Mouse (Mus musculus): Measurements from ENCODE around the gene Sco1.
"Not testable (repeated sequence)": the region's sequence is repeated elsewhere in the genome, so short reads cannot be mapped to it uniquely, and the experiment has no call there.

Sco1 gene

GRCm38 (mm10) chr11:67052321-67052952 is at the start of gene Sco1, which contains the start of gene Adprm:
Gene Sco1 (plus strand): TSS chr11:67052670.
Gene Adprm (minus strand): TSS chr11:67052594.
- DNase-seq: peak; percentile 93 to 94

- DNase-seq: no peak
Observed at GRCm38 (mm10) chr11:67002911-67003310, 49.6 kb upstream of the Sco1 start.

GRCm38 (mm10) chr11:67007961-67008360 is 44.5 kb upstream of the Sco1 start:
- no peak for DNase-seq

GRCm38 (mm10) chr11:67008528-67008927 is 43.9 kb upstream of the Sco1 start:
- DNase-seq: no peak

GRCm38 (mm10) chr11:67010430-67010829 is 42.0 kb upstream of the Sco1 start:
- DNase-seq: no peak

- no peak for DNase-seq
Observed at GRCm38 (mm10) chr11:67011635-67012034, 40.8 kb upstream of the Sco1 start.

GRCm38 (mm10) chr11:67017801-67018591 is 34.5 kb upstream of the Sco1 start:
- DNase-seq: no peak

GRCm38 (mm10) chr11:67019711-67020475 is 32.6 kb upstream of the Sco1 start:
- DNase-seq: peak; percentile 60 to 70

- peak; percentile 58 to 83 for DNase-seq
Observed at GRCm38 (mm10) chr11:67020948-67021347, 31.5 kb upstream of the Sco1 start.

GRCm38 (mm10) chr11:67022354-67023115 is 29.9 kb upstream of the Sco1 start:
- peak in 1 of 2 experiments; percentile 35 for DNase-seq

- not testable (repeated sequence) for DNase-seq
Observed at GRCm38 (mm10) chr11:67023191-67023590, 29.3 kb upstream of the Sco1 start.

- no peak for DNase-seq
Observed at GRCm38 (mm10) chr11:67023802-67024340, 28.6 kb upstream of the Sco1 start.

GRCm38 (mm10) chr11:67024867-67025477 is 27.5 kb upstream of the Sco1 start, which contains the start of gene Tmem220:
Gene Tmem220 (plus strand): TSS chr11:67025154.
- peak; percentile 95 to 97 for DNase-seq

GRCm38 (mm10) chr11:67030904-67031602 is 21.4 kb upstream of the Sco1 start:
- DNase-seq: peak in 1 of 2 experiments; percentile 19

GRCm38 (mm10) chr11:67031603-67031915 is 20.9 kb upstream of the Sco1 start:
- DNase-seq: no peak

GRCm38 (mm10) chr11:67034775-67035485 is 17.5 kb upstream of the Sco1 start:
- DNase-seq: peak; percentile 52 to 68

- DNase-seq: peak; percentile 62 to 63
Observed at GRCm38 (mm10) chr11:67036229-67036628, 16.2 kb upstream of the Sco1 start.

- no peak for DNase-seq
Observed at GRCm38 (mm10) chr11:67036892-67037291, 15.6 kb upstream of the Sco1 start.

- peak in 1 of 2 experiments; percentile 33 for DNase-seq
Observed at GRCm38 (mm10) chr11:67039799-67040198, 12.7 kb upstream of the Sco1 start.

GRCm38 (mm10) chr11:67040483-67040882 is 12.0 kb upstream of the Sco1 start:
- DNase-seq: no peak

Data from kidney, postnatal 36 days (tissue).